Mouse (Mus musculus) urinary bladder, postnatal 4 days (tissue): ENCODE measurements around the gene Ccdc97.
"Not testable (repeated sequence)": the region's sequence is repeated elsewhere in the genome, so short reads cannot be mapped to it uniquely, and the experiment has no call there.

Experiments used
- DNase-seq, 2 experiments: peaks; one replicate each; pipeline ENCODE4 v3.0.0; 2021 to 2022; ENCODE audit warnings: low spot score in 2 of 2

Ccdc97 gene

GRCm38 (mm10) chr7:25718788-25719417, at the start of gene Ccdc97:
Ccdc97 (minus strand) TSS chr7:25719088.
- peak; percentile 87 to 90 for DNase-seq

- no peak for DNase-seq
Observed at GRCm38 (mm10) chr7:25768229-25768628, 49.3 kb upstream of the Ccdc97 start.

- no peak for DNase-seq
Observed at GRCm38 (mm10) chr7:25766108-25766507, 47.2 kb upstream of the Ccdc97 start.

GRCm38 (mm10) chr7:25764221-25764620, 45.3 kb upstream of the Ccdc97 start:
- DNase-seq, result no peak

GRCm38 (mm10) chr7:25763678-25764077, 44.8 kb upstream of the Ccdc97 start:
- peak in 1 of 2 experiments; percentile 57 for DNase-seq

- no peak for DNase-seq
Observed at GRCm38 (mm10) chr7:25761354-25761753, 42.5 kb upstream of the Ccdc97 start.

- peak; percentile 87 to 94 for DNase-seq
Observed at GRCm38 (mm10) chr7:25756011-25756410, 37.1 kb upstream of the Ccdc97 start.

GRCm38 (mm10) chr7:25755468-25755833, 36.6 kb upstream of the Ccdc97 start:
- DNase-seq, result peak in 1 of 2 experiments; percentile 57

GRCm38 (mm10) chr7:25754738-25755467, 36.0 kb upstream of the Ccdc97 start, which contains the start of gene Hnrnpul1:
Hnrnpul1 (minus strand) TSS chr7:25754757.
- DNase-seq, result peak; percentile 99

- no peak for DNase-seq
Observed at GRCm38 (mm10) chr7:25754439-25754737, 35.5 kb upstream of the Ccdc97 start.

GRCm38 (mm10) chr7:25753643-25754438, 35.0 kb upstream of the Ccdc97 start:
- no peak for DNase-seq

GRCm38 (mm10) chr7:25753076-25753475, 34.2 kb upstream of the Ccdc97 start:
- no peak for DNase-seq

GRCm38 (mm10) chr7:25746844-25747243, 28.0 kb upstream of the Ccdc97 start:
- DNase-seq, result no peak

GRCm38 (mm10) chr7:25738277-25738676, 19.4 kb upstream of the Ccdc97 start:
- DNase-seq, result no peak

GRCm38 (mm10) chr7:25736920-25737319, 18.0 kb upstream of the Ccdc97 start:
- DNase-seq, result no peak

GRCm38 (mm10) chr7:25734991-25735390, 16.1 kb upstream of the Ccdc97 start:
- DNase-seq, result no peak

- no peak for DNase-seq
Observed at GRCm38 (mm10) chr7:25731294-25732055, 12.6 kb upstream of the Ccdc97 start.

- DNase-seq, result no peak
Observed at GRCm38 (mm10) chr7:25729862-25730261, 11.0 kb upstream of the Ccdc97 start.

GRCm38 (mm10) chr7:25729396-25729795, 10.5 kb upstream of the Ccdc97 start:
- DNase-seq, result no peak

GRCm38 (mm10) chr7:25727800-25728199, 8.9 kb upstream of the Ccdc97 start:
- no peak for DNase-seq

GRCm38 (mm10) chr7:25725886-25726285, 7.0 kb upstream of the Ccdc97 start:
- no peak for DNase-seq

- not testable (repeated sequence) for DNase-seq
Observed at GRCm38 (mm10) chr7:25721776-25722175, 2.9 kb upstream of the Ccdc97 start.
